Mouse (Mus musculus): ENCODE data around the gene Trio. TPM values are rescaled to one million over a fixed set of nuclear protein-coding genes. Genes with fewer than 3 reads are reported as not detected.
A peak's percentile ranks its signal among the peaks of the same experiment; 100 is the strongest.

Trio gene
- total and polyA plus RNA-seq, 2 experiments from 2014 or later: 21.9 to 214 TPM

- H3K4me3 ChIP-seq (ENCODE audit: low read depth, low read length): peak overlapping the region; percentile 63
- TF ChIP-seq CTCF (IDR thresholded peaks at IDR 0.05; ENCODE audit: low read depth): no peak
- ATAC-seq (peak; percentile 8), DNase-seq (peak; percentile 58)
- peaks cover 19% of the 10 kb centered on the region for H3K4me1 ChIP-seq (ENCODE audit: insufficient read depth)
- H3K4me2 ChIP-seq (ENCODE audit: low read depth): peak overlapping the region; percentile 69
- no peaks in the 10 kb centered on the region for H3K9me3 ChIP-seq (ENCODE audit: low read length)
- peak overlapping the region; percentile 99 for H3K27ac ChIP-seq (ENCODE audit: low read depth, low read length)
- H3K27me3 ChIP-seq (ENCODE audit: insufficient read depth, low read length): no peaks in the 10 kb centered on the region
- peak overlapping the region; percentile 94 for H3K9ac ChIP-seq
- WGBS: under 1% methylated on average over 50 of the region's 54 CpGs
- no peaks in the 10 kb centered on the region for H3K36me3 ChIP-seq (ENCODE audit: insufficient read depth)
These were observed 696 bp downstream of the Trio start for GRCm38 (mm10) chr15:28024965-28025338.

- 1% methylated on average over 77 of the region's 81 CpGs for WGBS
- ATAC-seq: peak; percentile 30
- no peaks in the 10 kb centered on the region for H3K27me3 ChIP-seq (ENCODE audit: insufficient read depth, low read length)
- peak overlapping the region; percentile 99 for H3K27ac ChIP-seq (ENCODE audit: low read depth, low read length)
- peak overlapping the region; percentile 69 for H3K4me2 ChIP-seq (ENCODE audit: low read depth)
- TF ChIP-seq CTCF (IDR thresholded peaks at IDR 0.05; ENCODE audit: low read depth): no peak
- peak overlapping the region; percentile 63 for H3K4me3 ChIP-seq (ENCODE audit: low read depth, low read length)
- no peaks in the 10 kb centered on the region for H3K36me3 ChIP-seq (ENCODE audit: insufficient read depth)
- H3K9me3 ChIP-seq (ENCODE audit: low read length): no peaks in the 10 kb centered on the region
- H3K9ac ChIP-seq: peak overlapping the region; percentile 94
- peak; percentile 73 for DNase-seq
- peaks cover 21% of the 10 kb centered on the region for H3K4me1 ChIP-seq (ENCODE audit: insufficient read depth)
These were observed 1.4 kb downstream of the Trio start for GRCm38 (mm10) chr15:28024031-28024964.

GRCm38 (mm10) chr15:28021591-28022209 is 3.9 kb downstream of the Trio start:
- 7% methylated on average over 15 of the region's 15 CpGs for WGBS
- no peak for TF ChIP-seq CTCF (IDR thresholded peaks at IDR 0.05; ENCODE audit: low read depth)
- Histone ChIP-seq H3K4me3 (ENCODE audit: low read depth, low read length) (peak overlapping the region; percentile 18; the same call in 1 of the 2 replicates), H3K9ac (peak overlapping the region; percentile 40), H3K4me1 (ENCODE audit: insufficient read depth) (peaks cover 28% of the 10 kb centered on the region), H3K27me3 (ENCODE audit: insufficient read depth, low read length) (no peaks in the 10 kb centered on the region), H3K36me3 (ENCODE audit: insufficient read depth) (no peaks in the 10 kb centered on the region), H3K4me2 (ENCODE audit: low read depth) (peak overlapping the region; percentile 45), H3K9me3 (ENCODE audit: low read length) (no peaks in the 10 kb centered on the region), H3K27ac (ENCODE audit: low read depth, low read length) (no peak overlapping the region)
- DNase-seq: no peak
- no peak for ATAC-seq

- Histone ChIP-seq H3K4me1 (ENCODE audit: insufficient read depth) (peaks cover 28% of the 10 kb centered on the region), H3K27ac (ENCODE audit: low read depth, low read length) (no peak overlapping the region), H3K9ac (no peak overlapping the region), H3K9me3 (ENCODE audit: low read length) (no peaks in the 10 kb centered on the region), H3K36me3 (ENCODE audit: insufficient read depth) (no peaks in the 10 kb centered on the region), H3K4me3 (ENCODE audit: low read depth, low read length) (no peak overlapping the region), H3K27me3 (ENCODE audit: insufficient read depth, low read length) (no peaks in the 10 kb centered on the region), H3K4me2 (ENCODE audit: low read depth) (no peak overlapping the region)
- 63% methylated on average over 7 of the region's 7 CpGs for WGBS
- ATAC-seq (no peak), DNase-seq (no peak)
- no peak for TF ChIP-seq CTCF (IDR thresholded peaks at IDR 0.05; ENCODE audit: low read depth)
These were observed 6.1 kb downstream of the Trio start for GRCm38 (mm10) chr15:28019393-28020070.

- 70% methylated on average over 3 of the region's 3 CpGs for WGBS
- Histone ChIP-seq H3K9me3 (ENCODE audit: low read length) (no peaks in the 10 kb centered on the region), H3K4me1 (ENCODE audit: insufficient read depth) (no peaks in the 10 kb centered on the region), H3K4me2 (ENCODE audit: low read depth) (no peak overlapping the region), H3K4me3 (ENCODE audit: low read depth, low read length) (no peak overlapping the region), H3K27ac (ENCODE audit: low read depth, low read length) (no peak overlapping the region), H3K27me3 (ENCODE audit: insufficient read depth, low read length) (no peaks in the 10 kb centered on the region), H3K36me3 (ENCODE audit: insufficient read depth) (no peaks in the 10 kb centered on the region), H3K9ac (no peak overlapping the region)
- no peak for ATAC-seq
- no peak for DNase-seq
- TF ChIP-seq CTCF (IDR thresholded peaks at IDR 0.05; ENCODE audit: low read depth): no peak
These were observed 18.1 kb downstream of the Trio start for GRCm38 (mm10) chr15:28007516-28007915.

- no peaks in the 10 kb centered on the region for H3K36me3 ChIP-seq (ENCODE audit: insufficient read depth)
- no peaks in the 10 kb centered on the region for H3K27me3 ChIP-seq (ENCODE audit: insufficient read depth, low read length)
- H3K9ac ChIP-seq: no peak overlapping the region
- no peak overlapping the region for H3K27ac ChIP-seq (ENCODE audit: low read depth, low read length)
- DNase-seq: no peak
- H3K4me1 ChIP-seq (ENCODE audit: insufficient read depth): no peaks in the 10 kb centered on the region
- no peak overlapping the region for H3K4me2 ChIP-seq (ENCODE audit: low read depth)
- no peaks in the 10 kb centered on the region for H3K9me3 ChIP-seq (ENCODE audit: low read length)
- WGBS: 57% methylated on average over 5 of the region's 5 CpGs
- no peak overlapping the region for H3K4me3 ChIP-seq (ENCODE audit: low read depth, low read length)
- no peak for ATAC-seq
- no peak for TF ChIP-seq CTCF (IDR thresholded peaks at IDR 0.05; ENCODE audit: low read depth)
These were observed 21.4 kb downstream of the Trio start for GRCm38 (mm10) chr15:28004192-28004767.
